Comparison of ENCODE assay signal across 6 mouse cellular contexts in the genomic region with DNA sequence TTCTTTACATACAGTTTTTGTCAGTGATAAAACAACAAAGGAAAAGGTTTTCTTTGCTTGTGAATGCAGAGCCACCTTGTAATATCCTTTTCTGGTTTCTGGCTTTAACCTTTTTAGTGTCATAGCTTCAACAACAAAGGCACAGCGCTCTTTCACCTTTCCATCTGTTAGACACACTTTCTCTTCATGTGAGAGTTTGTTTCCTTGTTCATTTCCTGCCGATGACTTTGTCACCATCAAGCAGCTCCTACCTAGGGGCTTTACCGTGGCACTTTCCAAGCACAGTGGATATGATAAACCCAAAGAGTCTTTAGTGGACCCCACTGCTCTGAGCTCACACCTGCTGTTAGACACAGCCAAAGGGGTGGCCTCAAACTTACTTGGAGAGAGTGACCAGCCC.
"Had no signal": no experiment of that assay in that cellular context is flagged by ENCODE, and none has a peak within 500 bp of the region (broad histone marks: within the 10 kb centered on the region; RNA-seq: fewer than 3 reads in every experiment).

No protein-coding gene starts in this region.

- DNase-seq: kidney, adult 18-20 months; kidney, postnatal 10 days; kidney, postnatal 4 days; left cerebral cortex, postnatal 4 days; lung, adult 18-20 months had no signal

- ATAC-seq: midbrain, embryonic 13.5 days had no signal
